ENCODE assay signal across 27 mouse cellular contexts in the genomic region with DNA sequence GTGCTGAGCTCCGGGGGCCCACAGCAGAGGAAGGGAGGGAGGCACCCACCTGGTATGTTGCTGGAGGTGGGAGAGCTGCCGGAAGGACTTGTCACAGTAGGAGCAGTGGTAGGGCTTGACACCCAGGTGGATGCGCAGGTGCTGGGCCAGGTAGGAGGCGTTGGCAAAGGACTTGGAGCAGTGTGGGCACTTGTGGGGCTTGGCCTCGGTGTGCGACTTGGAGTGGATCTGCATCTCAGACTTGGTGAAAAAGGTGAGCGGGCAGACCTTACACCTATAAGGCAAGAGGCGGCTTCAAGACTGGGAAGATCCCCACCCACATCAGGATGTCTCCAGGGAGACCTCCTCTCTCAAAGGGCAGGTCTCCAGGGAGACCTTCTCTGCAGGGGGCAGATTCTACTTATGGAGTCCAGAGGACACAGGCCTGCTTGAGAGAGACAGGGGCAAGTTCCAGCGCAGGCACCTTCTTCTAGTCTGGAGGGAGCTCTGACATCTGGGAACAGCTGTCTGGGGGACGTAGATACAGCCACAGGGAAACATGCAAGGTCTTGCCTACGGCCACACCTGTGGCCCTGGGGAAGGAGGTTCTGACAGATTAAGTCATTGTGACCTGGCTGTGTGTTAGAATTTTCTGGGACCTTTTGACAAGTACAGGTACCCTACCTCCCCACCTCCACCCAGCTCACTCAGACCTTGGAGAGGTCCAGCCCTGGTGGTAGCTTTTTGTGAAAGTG. TPM values are rescaled to one million over a fixed set of nuclear protein-coding genes. Genes with fewer than 3 reads are reported as not detected.
DNase-seq lines count a peak whose midpoint lies in the region; ATAC-seq and TF ChIP-seq lines count a peak whose summit lies in the region.
"Had no signal": no experiment of that assay in that cellular context is flagged by ENCODE, and none has a peak within 500 bp of the region (broad histone marks: within the 10 kb centered on the region; RNA-seq: fewer than 3 reads in every experiment).

No protein-coding gene starts in this region.

- no peaks in the 10 kb centered on the region for H3K9me3 ChIP-seq in embryonic facial prominence, embryonic 12.5 days
- H3K9me3 ChIP-seq in embryonic facial prominence, embryonic 10.5 days: no peaks in the 10 kb centered on the region
- H3K9me3 ChIP-seq in CH12.LX (replicated peaks; ENCODE audit: low read length): no peaks in the 10 kb centered on the region
- H3K9me3 ChIP-seq: forebrain, embryonic 10.5 days; forebrain, embryonic 13.5 days; G1E; heart, embryonic 10.5 days; heart, embryonic 13.5 days; hindbrain, embryonic 12.5 days; hindbrain, embryonic 15.5 days had no signal

- no peak for DNase-seq in embryonic facial prominence, embryonic 10.5 days (ENCODE audit: low spot score)
- DNase-seq in spleen, adult 2 months (ENCODE audit: low read depth in 1 of 2, low spot score in 2 of 2): no peak
- DNase-seq in spleen, adult 12 weeks (ENCODE audit: low spot score): no peak
- DNase-seq in A20 (ENCODE audit: low read depth, low spot score) (peak; percentile 77), CH12.LX (ENCODE audit: extremely low read depth) (peak; percentile 65)
- DNase-seq: adrenal gland, postnatal 10 days; cerebellum, adult 11-12 months; cerebellum, adult 8-10 months; cerebellum, postnatal 10 days; cerebellum, postnatal 36 days; gastrocnemius, postnatal 10 days; heart, adult 2 months; heart, postnatal 14 days had no signal

- H3K9ac ChIP-seq in embryonic facial prominence, embryonic 12.5 days: no peak overlapping the region
- H3K9ac ChIP-seq in CH12.LX (ENCODE audit: insufficient read depth, low read depth): peak overlapping the region; percentile 86; the same call in 1 of the 2 replicates
- H3K9ac ChIP-seq: forebrain, embryonic 13.5 days; heart, embryonic 13.5 days; hindbrain, embryonic 12.5 days; hindbrain, embryonic 15.5 days had no signal

- peak; percentile 56; the same call in 1 of the 2 replicates for TF ChIP-seq EP300 in CH12.LX (IDR thresholded peaks at IDR 0.05; ENCODE audit: low read length)

- TF ChIP-seq CTCF in spleen, adult 2 months (IDR thresholded peaks at IDR 0.05; ENCODE audit: extremely low read depth, insufficient read depth, insufficient read length, insufficient replicate concordance): no peak
- TF ChIP-seq CTCF in CH12.LX (conservative IDR thresholded peaks at IDR 0.05 in 1 of 2, IDR thresholded peaks at IDR 0.05 in 1 of 2; ENCODE audit: low read depth in 2 of 2, low read length in 2 of 2): no peak

- 0 out of 2 replicates have a peak, but pooled peaks have one; percentile 9 for ATAC-seq in embryonic facial prominence, embryonic 12.5 days (ENCODE audit: insufficient number of reproducible peaks, insufficient read depth, low FRiP score, low TSS enrichment)
- no peak for ATAC-seq in monocyte, adult 5-6 weeks (replicated peaks; ENCODE audit: insufficient number of reproducible peaks, low FRiP score, low TSS enrichment, poor library complexity, severe bottlenecking)
- ATAC-seq: forebrain, embryonic 13.5 days; forebrain, embryonic 16.5 days; intestine, postnatal 0 days; Patski had no signal

- H3K4me2 ChIP-seq in embryonic facial prominence, embryonic 12.5 days (replicated peaks): no peak overlapping the region
- H3K4me2 ChIP-seq in CH12.LX (ENCODE audit: insufficient read depth, low read depth, poor library complexity, severe bottlenecking): peak overlapping the region; percentile 87
- H3K4me2 ChIP-seq: forebrain, embryonic 13.5 days; heart, embryonic 13.5 days; hindbrain, embryonic 12.5 days; hindbrain, embryonic 15.5 days had no signal

- in situ Hi-C loops in CH12.LX (cut with MboI; ENCODE audit: low pct_ligation_motif_present, low pct_unique_long_range_greater_than_20kb, low sequenced_read_pairs): no loop called here

- H3K4me1 ChIP-seq in embryonic facial prominence, embryonic 12.5 days: peaks cover 13% of the 10 kb centered on the region
- H3K4me1 ChIP-seq in embryonic facial prominence, embryonic 10.5 days: peaks cover 18% of the 10 kb centered on the region
- no peaks in the 10 kb centered on the region; the same call in 1 of the 2 replicates for H3K4me1 ChIP-seq in spleen, adult 2 months (ENCODE audit: control insufficient read depth, insufficient read depth, insufficient read length)
- peaks cover 12 to 67% of the 10 kb centered on the region in 2 experiments for H3K4me1 ChIP-seq in CH12.LX (ENCODE audit: control insufficient read depth in 1 of 2, insufficient read depth in 2 of 2)

- H3K27ac ChIP-seq in embryonic facial prominence, embryonic 12.5 days: no peak overlapping the region
- no peak overlapping the region for H3K27ac ChIP-seq in embryonic facial prominence, embryonic 10.5 days (replicated peaks)
- H3K27ac ChIP-seq in spleen, adult 2 months (ENCODE audit: insufficient read depth, low read length): peak overlapping the region; percentile 34
- peak overlapping the region; percentile 98 for H3K27ac ChIP-seq in CH12.LX (ENCODE audit: insufficient read depth, low read depth)
- H3K27ac ChIP-seq: forebrain, embryonic 10.5 days; forebrain, embryonic 13.5 days; heart, adult 2 months; heart, embryonic 10.5 days; heart, embryonic 13.5 days; hindbrain, embryonic 12.5 days; hindbrain, embryonic 15.5 days had no signal

- no peak; the same call in 1 of the 2 replicates for TF ChIP-seq RAD21 in CH12.LX (IDR thresholded peaks at IDR 0.05; ENCODE audit: low read depth, low read length)

- H3K79me2 ChIP-seq in CH12.LX (replicated peaks; ENCODE audit: control insufficient read depth, extremely low read depth, insufficient read depth, poor library complexity, severe bottlenecking): peaks cover 47% of the 10 kb centered on the region

- 93% methylated on average over 11 of the region's 11 CpGs for WGBS in embryonic facial prominence, embryonic 12.5 days
- 94% methylated on average over 11 of the region's 11 CpGs for WGBS in embryonic facial prominence, embryonic 10.5 days
- 92% methylated on average over 11 of the region's 11 CpGs for WGBS in spleen, adult 2 months

- dilution Hi-C loops in CH12.LX (cut with MboI; ENCODE audit: extremely low pct_ligation_motif_present, extremely low pct_unique_long_range_greater_than_20kb, low sequenced_read_pairs): no loop called here

- no peak for TF ChIP-seq POLR2A in spleen, adult 2 months (IDR thresholded peaks at IDR 0.05; ENCODE audit: low read depth, low read length)
- TF ChIP-seq POLR2A in CH12.LX (IDR thresholded peaks at IDR 0.05; ENCODE audit: low read depth, low read length): peak; percentile 23; the same call in 1 of the 2 replicates

- no peaks in the 10 kb centered on the region for H3K27me3 ChIP-seq in embryonic facial prominence, embryonic 12.5 days
- H3K27me3 ChIP-seq in embryonic facial prominence, embryonic 10.5 days (replicated peaks; ENCODE audit: low read depth, poor library complexity, severe bottlenecking): no peaks in the 10 kb centered on the region
- no peaks in the 10 kb centered on the region for H3K27me3 ChIP-seq in spleen, adult 2 months (ENCODE audit: control insufficient read depth, insufficient read depth, low read length)
- no peaks in the 10 kb centered on the region for H3K27me3 ChIP-seq in CH12.LX (replicated peaks)
- H3K27me3 ChIP-seq: forebrain, embryonic 13.5 days; heart, embryonic 13.5 days; hindbrain, embryonic 12.5 days; hindbrain, embryonic 15.5 days; Patski had no signal

- H3K36me3 ChIP-seq in embryonic facial prominence, embryonic 12.5 days: peaks cover 87% of the 10 kb centered on the region
- H3K36me3 ChIP-seq in embryonic facial prominence, embryonic 10.5 days (replicated peaks): peaks cover 100% of the 10 kb centered on the region
- H3K36me3 ChIP-seq in spleen, adult 2 months (ENCODE audit: control insufficient read depth, insufficient read depth, low read length): peaks cover 37% of the 10 kb centered on the region
- peaks cover 34 to 53% of the 10 kb centered on the region in 2 experiments for H3K36me3 ChIP-seq in CH12.LX (replicated peaks in 1 of 2; ENCODE audit: control insufficient read depth in 1 of 2, insufficient read depth in 1 of 2, low read length in 1 of 2)

- H3K4me3 ChIP-seq in embryonic facial prominence, embryonic 12.5 days: no peak overlapping the region
- H3K4me3 ChIP-seq in embryonic facial prominence, embryonic 10.5 days: no peak overlapping the region
- no peak overlapping the region for H3K4me3 ChIP-seq in spleen, adult 2 months (ENCODE audit: extremely low read depth, insufficient read depth, insufficient read length)
- peak overlapping the region; percentile 47 to 63 (median 58) for H3K4me3 ChIP-seq in CH12.LX (replicated peaks in 1 of 3; ENCODE audit: low read depth in 2 of 3, low read length in 2 of 3, poor library complexity in 1 of 3)
- H3K4me3 ChIP-seq: forebrain, embryonic 10.5 days; forebrain, embryonic 13.5 days; heart, adult 2 months; heart, embryonic 10.5 days; heart, embryonic 13.5 days; hindbrain, embryonic 12.5 days; hindbrain, embryonic 15.5 days had no signal

TF ChIP-seq in CH12.LX, 34 proteins besides CTCF, POLR2A, EP300 and RAD21 (continues in another document):
- TF ChIP-seq ZC3H11A (IDR thresholded peaks at IDR 0.05; ENCODE audit: low read depth, low read length) (no peak), USF1 (IDR thresholded peaks at IDR 0.05; ENCODE audit: low read depth, low read length) (no peak), PAX5 (IDR thresholded peaks at IDR 0.05; ENCODE audit: low read length) (no peak), TCF12 (IDR thresholded peaks at IDR 0.05; ENCODE audit: low read depth, low read length) (no peak), MXI1 (IDR thresholded peaks at IDR 0.05; ENCODE audit: low read depth, low read length) (peak; percentile 52; the same call in 1 of the 2 replicates), JUN (IDR thresholded peaks at IDR 0.05; ENCODE audit: insufficient read depth, low read depth, low read length) (no peak), BHLHE40 (IDR thresholded peaks at IDR 0.05; ENCODE audit: low read depth, low read length) (no peak)

RNA-seq across cellular contexts. Expression of gene Zfp362, which starts 19.8 kb away (rescaled TPM):
- 52.3 and 55.7 TPM in 2 replicates for polyA plus RNA-seq in embryonic facial prominence, embryonic 12.5 days (2016; fragmentation: Nextera tagmentation; extraction: Ambion mirVana)
- polyA plus RNA-seq in embryonic facial prominence, embryonic 10.5 days (2016; fragmentation: Nextera tagmentation; extraction: Ambion mirVana): 38.7 and 39.0 TPM in 2 replicates
- polyA plus RNA-seq in spleen, adult 2 months (2012; rRNA removed): 52.7 and 69.3 TPM in 2 replicates
- 16.1 and 17.8 TPM in 2 replicates for total RNA-seq in CH12.LX (2012; rRNA removed)
- 9.7 and 9.9 TPM in 2 replicates for total RNA-seq in CH12.LX (2014; rRNA removed)
- polyA plus RNA-seq in CH12.LX (2012; ENCODE audit: insufficient read length, low read depth): 49.2 and 70.1 TPM in 2 replicates
- 3.6 to 8.3 TPM (median 5.7 TPM) in 3 replicates for total RNA-seq in monocyte, adult 5-6 weeks (2017)

RNA-seq across cellular contexts. Expression of gene A3galt2, which starts 30.9 kb away (rescaled TPM):
- 0.18 and 0.19 TPM in 2 replicates for polyA plus RNA-seq in embryonic facial prominence, embryonic 12.5 days (2016; fragmentation: Nextera tagmentation; extraction: Ambion mirVana)
- 0.09 and 0.12 TPM in 2 replicates for polyA plus RNA-seq in embryonic facial prominence, embryonic 10.5 days (2016; fragmentation: Nextera tagmentation; extraction: Ambion mirVana)
- polyA plus RNA-seq in spleen, adult 2 months (2012; rRNA removed): 0.41 TPM in 2 replicates
- 0.04 TPM in 2 replicates for total RNA-seq in CH12.LX (2012; rRNA removed)
- total RNA-seq in CH12.LX (2014; rRNA removed): not detected in 2 replicates
- polyA plus RNA-seq in CH12.LX (2012; ENCODE audit: insufficient read length, low read depth): 0.07 and 0.11 TPM in 2 replicates
- total RNA-seq in monocyte, adult 5-6 weeks (2017): 0.19 to 0.57 TPM in 2 of 3 replicates, not detected in the other
- total RNA-seq: gastrocnemius, adult 18-20 months; hematopoietic stem cell, adult 5-6 weeks had no signal
- polyA plus RNA-seq: G1E; intestine, postnatal 0 days had no signal

Comparison
In these comparisons a context has a peak if more than half of its experiments do, and no peak if none do; other contexts are left out.
1. H3K27ac ChIP-seq: peak in spleen, adult 2 months (single experiment) and CH12.LX (single experiment); none in embryonic facial prominence, embryonic 12.5 days (single experiment) and embryonic facial prominence, embryonic 10.5 days (single experiment).
2. H3K4me3 ChIP-seq: peak in CH12.LX (3 of 3); none in embryonic facial prominence, embryonic 12.5 days (single experiment), embryonic facial prominence, embryonic 10.5 days (single experiment) and spleen, adult 2 months (single experiment).
3. DNase-seq: peak in A20 (single experiment) and CH12.LX (single experiment); none in embryonic facial prominence, embryonic 10.5 days (single experiment), spleen, adult 2 months (0 of 2) and spleen, adult 12 weeks (single experiment).